Mouse (Mus musculus) intestine, postnatal 0 days (tissue): Measurements from ENCODE around the gene Pax3. TPM values are rescaled to one million over a fixed set of nuclear protein-coding genes. Genes with fewer than 3 reads are reported as not detected.

ENCODE experiments used
- ATAC-seq: fragments of 200-750 bp; cut with Nextera tagmentation; 2 replicates; pipeline ENCODE4 v1.8.0; 2017; ENCODE audit warnings: mild to moderate bottlenecking, moderate TSS enrichment, moderate library complexity
- H3K27ac ChIP-seq: fragments of 300-500 bp; sonication (generic); 2 replicates; pipeline ENCODE4 v1.5.1; 2014; ENCODE audit warnings: mild to moderate bottlenecking, low read depth, low read length, moderate library complexity
- H3K27me3 ChIP-seq: fragments of 300-500 bp; sonication (generic); replicated peaks from 2 replicates; pipeline ENCODE4 v1.6.1; 2014; ENCODE audit warnings: low read length, mixed read lengths; ENCODE audit not compliant: control insufficient read depth, insufficient read depth
- H3K36me3 ChIP-seq: fragments of 300-500 bp; sonication (generic); 2 replicates; pipeline ENCODE4 v1.6.1; 2014; ENCODE audit warnings: mild to moderate bottlenecking, moderate library complexity; ENCODE audit not compliant: control insufficient read depth, insufficient read depth
- H3K4me1 ChIP-seq: fragments of 300-500 bp; sonication (generic); replicated peaks from 2 replicates; pipeline ENCODE4 v1.6.1; 2014; ENCODE audit warnings: antibody characterized with exemption, low read length, mixed read lengths; ENCODE audit not compliant: control insufficient read depth, insufficient read depth
- H3K4me2 ChIP-seq: fragments of 300-500 bp; sonication (generic); replicated peaks from 2 replicates; pipeline ENCODE4 v1.6.1; 2014; ENCODE audit warnings: low read depth, mild to moderate bottlenecking, moderate library complexity
- H3K4me3 ChIP-seq: fragments of 300-500 bp; sonication (generic); 2 replicates; pipeline ENCODE4 v1.5.1; 2014; ENCODE audit warnings: low read depth, low read length
- H3K9ac ChIP-seq: fragments of 300-500 bp; sonication (generic); 2 replicates; pipeline ENCODE4 v1.6.1; 2014; ENCODE audit warnings: mild to moderate bottlenecking, low read depth, low read length
- H3K9me3 ChIP-seq: fragments of 300-500 bp; sonication (generic); 2 replicates; pipeline ENCODE4 v1.6.1; 2016; ENCODE audit warnings: mixed run types; ENCODE audit not compliant: control insufficient read depth
- CTCF ChIP-seq: sonication (generic); IDR thresholded peaks from 2 replicates; pipeline ENCODE4 v1.5.1; 2016; ENCODE audit warnings: low read depth, mild to moderate bottlenecking, control low read depth, antibody characterized with exemption, moderate library complexity
- WGBS: fragments of 180-500 bp; shearing (Covaris S2); extraction: QIAGEN DNeasy Blood & Tissue Kit; methylation state at CpG from one replicate; pipeline ENCODE4 v1.1.7; 2014; 5-methylcytosine and 5-hydroxymethylcytosine counted together
- polyA plus RNA-seq: library from polyadenylated mRNA; unstranded; fragments of >200 nt; fragmentation: Nextera tagmentation; extraction: Ambion mirVana; gene quantifications from 2 replicates; pipeline ENCODE4 v1.2.1, GENCODE M21; 2015

The Pax3 gene
- polyA plus RNA-seq, 1 experiment from 2014 or later = not detected

DNA sequence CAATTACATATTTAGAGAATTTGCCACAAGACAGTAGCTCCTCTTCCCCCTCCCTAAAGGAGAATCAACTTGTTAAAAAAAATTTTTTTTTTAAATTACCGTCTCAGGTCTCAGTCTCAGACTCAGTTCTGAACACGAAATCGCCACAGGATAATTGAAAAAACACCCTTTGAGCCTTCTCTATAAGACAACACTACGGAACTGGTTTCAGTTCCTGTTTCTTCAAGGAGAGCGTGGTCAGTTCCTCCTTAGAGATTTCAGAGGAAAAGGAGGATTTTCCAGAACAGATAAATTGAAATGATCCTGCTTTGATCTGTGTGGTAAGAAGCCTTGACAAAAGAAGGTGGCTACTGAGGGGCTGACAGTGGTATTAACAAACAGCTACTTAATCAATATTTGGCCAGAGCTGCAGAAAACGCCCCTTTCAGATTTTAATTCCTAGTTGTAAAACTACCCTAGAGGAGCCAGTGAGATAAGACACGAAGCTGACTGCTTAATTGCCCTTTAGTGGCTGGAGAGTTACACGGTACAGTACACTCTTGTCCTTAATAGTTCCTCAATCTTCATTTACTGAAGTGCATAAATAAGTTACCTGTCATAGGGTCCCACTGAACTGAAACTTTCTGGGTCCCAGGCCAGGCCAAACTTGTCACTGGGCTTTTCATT is 9.7 kb downstream of the Pax3 start:
- TF ChIP-seq CTCF = no peak
- peaks cover 90% of the 10 kb centered on the region for H3K27me3 ChIP-seq
- WGBS = 2% methylated on average over 8 of the region's 8 CpGs
- ATAC-seq = no peak
- no peaks in the 10 kb centered on the region for H3K4me1 ChIP-seq
- no peaks in the 10 kb centered on the region for H3K9me3 ChIP-seq
- no peak overlapping the region for H3K4me3 ChIP-seq
- no peak overlapping the region for H3K27ac ChIP-seq
- no peak overlapping the region for H3K4me2 ChIP-seq
- no peak overlapping the region for H3K9ac ChIP-seq
- no peaks in the 10 kb centered on the region for H3K36me3 ChIP-seq

DNA sequence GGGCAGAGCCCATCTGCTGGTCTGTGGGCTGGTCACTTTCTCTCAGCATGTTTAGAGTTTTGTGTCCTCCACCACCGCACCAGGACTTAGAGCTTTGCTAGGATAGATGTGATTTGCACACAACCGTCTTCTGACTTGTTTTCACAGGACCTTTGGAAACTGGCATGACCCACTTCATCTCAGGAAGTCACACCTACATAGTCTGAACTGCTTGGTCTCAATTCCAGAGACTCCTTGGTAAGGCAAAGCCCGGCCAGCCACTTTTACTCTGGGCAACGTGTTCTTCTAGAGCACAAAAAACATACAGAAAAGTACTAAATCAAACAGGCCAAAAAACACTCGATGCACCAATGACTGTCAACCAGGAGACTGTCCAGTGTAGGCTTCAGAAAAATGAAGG is 14.0 kb downstream of the Pax3 start:
- no peak overlapping the region for H3K9ac ChIP-seq

DNA sequence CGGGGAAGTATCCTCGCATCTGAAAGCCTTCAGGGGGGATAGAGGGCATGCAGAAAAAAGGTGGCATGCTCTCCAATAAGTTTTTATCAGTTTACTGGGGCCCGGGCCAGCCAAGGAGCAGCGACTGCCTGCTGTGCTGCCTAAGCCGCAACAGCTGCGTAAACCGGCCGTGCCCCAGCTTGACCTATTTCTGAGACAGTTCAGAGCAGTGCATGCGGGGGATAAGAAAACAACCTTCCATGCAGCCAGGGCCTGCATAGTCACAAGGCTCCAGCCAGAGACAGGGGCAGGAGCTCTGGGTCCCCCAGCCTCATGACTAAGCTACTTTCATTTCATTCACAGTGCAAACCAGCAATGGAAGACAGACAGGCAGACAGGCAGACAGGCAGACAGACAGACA is 15.1 kb downstream of the Pax3 start:
- TF ChIP-seq CTCF = no peak
- H3K27me3 ChIP-seq = peaks cover 78% of the 10 kb centered on the region
- no peaks in the 10 kb centered on the region for H3K4me1 ChIP-seq
- H3K4me3 ChIP-seq = peak overlapping the region; percentile 32
- H3K9ac ChIP-seq = no peak overlapping the region
- no peaks in the 10 kb centered on the region for H3K9me3 ChIP-seq
- no peak overlapping the region for H3K27ac ChIP-seq
- WGBS = 9% methylated on average over 9 of the region's 9 CpGs
- H3K4me2 ChIP-seq = peak overlapping the region; percentile 49
- ATAC-seq = no peak
- H3K36me3 ChIP-seq = no peaks in the 10 kb centered on the region

More for the DNA sequence above, 14.0 kb downstream of the Pax3 start:
- WGBS = 50% methylated on average over 5 of the region's 5 CpGs
- TF ChIP-seq CTCF = no peak
- Histone ChIP-seq H3K4me2 (no peak overlapping the region), H3K4me1 (no peaks in the 10 kb centered on the region), H3K9me3 (no peaks in the 10 kb centered on the region), H3K4me3 (no peak overlapping the region), H3K27ac (no peak overlapping the region), H3K27me3 (peaks cover 82% of the 10 kb centered on the region), H3K36me3 (no peaks in the 10 kb centered on the region)
- ATAC-seq = no peak

- Histone ChIP-seq H3K36me3 (no peaks in the 10 kb centered on the region), H3K4me3 (no peak overlapping the region), H3K4me2 (no peak overlapping the region), H3K27me3 (peaks cover 59% of the 10 kb centered on the region), H3K9me3 (no peaks in the 10 kb centered on the region), H3K4me1 (no peaks in the 10 kb centered on the region), H3K9ac (no peak overlapping the region), H3K27ac (no peak overlapping the region)
- ATAC-seq = no peak
- 43% methylated on average over 6 of the region's 6 CpGs for WGBS
- TF ChIP-seq CTCF = no peak
Observed at GRCm38 (mm10) chr1:78172334-78172733, 24.6 kb downstream of the Pax3 start.

- Histone ChIP-seq H3K36me3 (no peaks in the 10 kb centered on the region), H3K4me3 (no peak overlapping the region), H3K4me2 (no peak overlapping the region), H3K4me1 (no peaks in the 10 kb centered on the region), H3K9ac (no peak overlapping the region), H3K9me3 (no peaks in the 10 kb centered on the region), H3K27me3 (peaks cover 60% of the 10 kb centered on the region), H3K27ac (no peak overlapping the region)
- no peak for ATAC-seq
- WGBS = 23% methylated on average over 1 of the region's 1 CpGs
- no peak for TF ChIP-seq CTCF
Observed at GRCm38 (mm10) chr1:78171671-78172070, 25.3 kb downstream of the Pax3 start.

- Histone ChIP-seq H3K36me3 (no peaks in the 10 kb centered on the region), H3K9ac (no peak overlapping the region), H3K4me1 (no peaks in the 10 kb centered on the region), H3K27ac (no peak overlapping the region), H3K4me3 (no peak overlapping the region), H3K27me3 (peaks cover 62% of the 10 kb centered on the region), H3K4me2 (no peak overlapping the region), H3K9me3 (no peaks in the 10 kb centered on the region)
- TF ChIP-seq CTCF = no peak
- ATAC-seq = no peak
- WGBS = 50% methylated on average over 9 of the region's 9 CpGs
Observed at GRCm38 (mm10) chr1:78170771-78171170, 26.2 kb downstream of the Pax3 start.

- no peak for TF ChIP-seq CTCF
- Histone ChIP-seq H3K27ac (no peak overlapping the region), H3K4me1 (no peaks in the 10 kb centered on the region), H3K27me3 (peaks cover 63% of the 10 kb centered on the region), H3K36me3 (no peaks in the 10 kb centered on the region), H3K4me2 (no peak overlapping the region), H3K9ac (no peak overlapping the region), H3K4me3 (no peak overlapping the region), H3K9me3 (no peaks in the 10 kb centered on the region)
- ATAC-seq = no peak
- WGBS = 73% methylated on average over 3 of the region's 3 CpGs
Observed at GRCm38 (mm10) chr1:78168796-78169195, 28.1 kb downstream of the Pax3 start.
